Mouse (Mus musculus) small intestine, adult 2 months (tissue): ENCODE results near the gene 1700013F07Rik. TPM values are rescaled to one million over a fixed set of nuclear protein-coding genes. Genes with fewer than 3 reads are reported as not detected.

ENCODE experiments used
- H3K27ac ChIP-seq: fragments of 200-500 bp; 2 replicates; pipeline ENCODE4 v1.5.1; 2012; ENCODE audit warnings: low read depth, low read length, control low read depth, inconsistent platforms; ENCODE audit not compliant: insufficient read depth
- H3K27me3 ChIP-seq: fragments of 200-500 bp; 2 replicates; pipeline ENCODE4 v1.6.1; 2012; ENCODE audit warnings: mild to moderate bottlenecking, moderate library complexity, low read length, inconsistent platforms; ENCODE audit not compliant: control insufficient read depth, insufficient read depth
- H3K36me3 ChIP-seq: fragments of 200-500 bp; 2 replicates; pipeline ENCODE4 v1.6.1; 2012; ENCODE audit warnings: mild to moderate bottlenecking, low read length, control low read depth, inconsistent platforms; ENCODE audit not compliant: control insufficient read depth, insufficient read depth
- H3K4me1 ChIP-seq: fragments of 200-500 bp; 2 replicates; pipeline ENCODE4 v1.6.1; 2012; ENCODE audit warnings: low read length, inconsistent platforms, mixed read lengths; ENCODE audit not compliant: control insufficient read depth, insufficient read depth, insufficient read length
- H3K4me3 ChIP-seq: fragments of 200-500 bp; 2 replicates; pipeline ENCODE4 v1.5.1; 2012; ENCODE audit warnings: low read depth, mild to moderate bottlenecking, control low read depth, inconsistent platforms, low read length, moderate library complexity
- CTCF ChIP-seq: fragments of 200-500 bp; IDR thresholded peaks from 2 replicates; pipeline ENCODE4 v1.5.1; 2012; ENCODE audit warnings: low read depth, mild to moderate bottlenecking, control low read depth, inconsistent platforms, low read length, moderate library complexity, mixed read lengths; ENCODE audit not compliant: insufficient replicate concordance, insufficient read length; ENCODE audit errors: extremely low read depth
- POLR2A ChIP-seq: fragments of 200-500 bp; IDR thresholded peaks from 2 replicates; pipeline ENCODE4 v1.6.1; 2012; ENCODE audit warnings: low read depth, mild to moderate bottlenecking, control low read depth, inconsistent platforms, low read length, moderate library complexity
- WGBS: fragments of 180-500 bp; shearing (Covaris S2); methylation state at CpG from one replicate; pipeline ENCODE4 v1.1.7; 2018; 5-methylcytosine and 5-hydroxymethylcytosine counted together
- polyA plus RNA-seq: library from polyadenylated mRNA; depleted of rRNA; stranded (reverse); fragments of >200 nt; gene quantifications from 2 replicates; pipeline ENCODE4 v1.2.3, GENCODE M21; 2012

Gene 1700013F07Rik
- polyA plus RNA-seq, 1 experiment: not detected

DNA sequence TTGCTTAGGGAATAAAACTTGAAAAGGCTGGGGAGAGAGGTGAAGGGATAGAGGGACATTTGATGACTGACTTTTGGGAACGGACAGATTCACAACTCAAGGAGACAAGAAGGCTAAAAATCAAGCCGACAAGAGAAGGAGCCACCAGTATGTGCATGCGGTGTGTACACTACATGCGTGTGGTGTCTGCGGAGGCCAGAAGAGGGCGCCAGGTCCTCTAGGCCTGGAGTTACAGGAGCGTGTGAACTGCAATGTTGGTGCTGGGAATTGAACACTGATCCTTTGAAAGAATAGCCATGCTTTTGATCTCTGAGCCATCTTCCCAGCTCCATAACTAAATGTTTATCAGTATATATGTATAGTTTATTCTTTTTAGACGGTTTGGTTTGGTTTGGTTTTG lies 5.5 kb upstream of the 1700013F07Rik start:
- Histone ChIP-seq H3K27ac (no peak overlapping the region), H3K27me3 (no peaks in the 10 kb centered on the region), H3K4me1 (peaks cover 10% of the 10 kb centered on the region; the same call in 1 of the 2 replicates), H3K36me3 (no peaks in the 10 kb centered on the region), H3K4me3 (no peak overlapping the region)
- TF ChIP-seq POLR2A (no peak), CTCF (no peak)
- WGBS: 94% methylated on average over 8 of the region's 8 CpGs

DNA sequence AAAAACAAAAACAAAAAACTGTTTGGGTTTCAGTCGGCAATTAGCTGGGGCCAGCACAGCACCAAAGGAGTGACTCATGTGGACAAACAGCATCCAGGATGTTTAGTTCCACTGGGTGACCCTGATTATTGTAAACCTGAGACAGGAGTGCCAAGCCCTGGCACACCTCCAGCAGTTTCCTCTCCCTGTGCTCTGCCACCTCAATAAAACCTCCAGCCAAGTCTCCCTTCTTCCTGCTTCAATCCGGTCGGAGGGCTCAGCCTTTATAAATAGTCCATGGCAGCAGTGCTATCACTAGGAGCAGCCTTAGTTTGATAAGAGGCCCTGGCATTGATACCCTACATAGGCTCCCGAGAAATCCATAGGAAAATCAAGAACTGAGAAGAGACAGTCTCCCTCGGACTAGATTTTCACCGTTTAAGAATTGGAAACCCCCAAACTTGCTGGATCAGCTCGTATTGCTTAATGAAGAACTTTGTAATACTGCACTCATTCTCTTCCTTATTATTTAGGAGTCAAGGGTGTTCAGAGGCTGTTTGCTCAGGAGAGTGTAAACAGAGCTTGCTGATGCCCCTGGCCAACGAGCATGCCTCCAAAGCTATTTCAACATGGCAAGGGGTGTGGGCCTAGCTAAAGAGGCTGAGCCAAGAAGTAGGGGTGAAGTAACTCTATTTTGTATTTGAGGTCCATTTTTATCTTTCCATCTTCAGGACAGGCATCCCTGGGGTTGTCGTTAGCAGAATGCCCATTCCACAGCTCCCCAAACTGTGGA lies 650 bp upstream of the 1700013F07Rik start:
- WGBS: 15% methylated on average over 9 of the region's 9 CpGs
- Histone ChIP-seq H3K27ac (peak overlapping the region; percentile 78), H3K36me3 (no peaks in the 10 kb centered on the region), H3K4me1 (peaks cover 19% of the 10 kb centered on the region), H3K27me3 (no peaks in the 10 kb centered on the region), H3K4me3 (no peak overlapping the region)
- TF ChIP-seq CTCF (no peak), POLR2A (no peak)

DNA sequence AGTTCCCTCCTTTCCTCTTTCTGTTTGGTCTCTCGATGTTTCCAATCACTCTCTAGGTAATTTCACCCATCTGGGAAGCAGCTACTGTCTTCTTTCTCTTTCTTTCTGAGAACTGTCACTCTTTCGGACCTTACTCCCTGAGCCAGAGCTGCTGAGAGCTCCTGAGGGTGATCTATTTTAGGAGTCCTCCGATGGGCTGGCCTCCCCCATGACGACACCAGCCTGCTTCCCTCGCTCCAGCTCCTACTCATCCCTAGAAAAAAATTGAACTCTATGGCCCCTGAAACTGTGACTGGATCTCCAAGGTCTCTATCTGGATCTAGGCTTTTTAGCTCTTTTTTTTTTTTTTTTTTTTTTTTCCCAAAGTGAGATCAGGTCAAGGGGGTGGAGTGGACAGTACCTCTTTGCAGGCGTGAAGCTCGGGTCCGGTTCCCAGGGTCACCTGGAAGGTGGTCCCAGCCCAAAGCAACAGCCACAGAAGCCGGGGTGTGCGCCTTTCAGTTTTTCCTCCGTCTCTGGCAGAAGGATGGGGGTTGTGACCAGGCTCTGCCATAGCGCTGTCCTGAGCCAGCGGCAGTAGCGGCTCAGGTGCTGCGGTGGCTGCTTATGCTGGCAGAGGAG lies 2.1 kb downstream of the 1700013F07Rik start:
- Histone ChIP-seq H3K27ac (no peak overlapping the region), H3K27me3 (no peaks in the 10 kb centered on the region), H3K4me3 (peak overlapping the region; percentile 46), H3K36me3 (no peaks in the 10 kb centered on the region), H3K4me1 (peaks cover 15% of the 10 kb centered on the region)
- TF ChIP-seq POLR2A: no peak
- TF ChIP-seq CTCF: no peak
- 25% methylated on average over 15 of the region's 15 CpGs for WGBS

DNA sequence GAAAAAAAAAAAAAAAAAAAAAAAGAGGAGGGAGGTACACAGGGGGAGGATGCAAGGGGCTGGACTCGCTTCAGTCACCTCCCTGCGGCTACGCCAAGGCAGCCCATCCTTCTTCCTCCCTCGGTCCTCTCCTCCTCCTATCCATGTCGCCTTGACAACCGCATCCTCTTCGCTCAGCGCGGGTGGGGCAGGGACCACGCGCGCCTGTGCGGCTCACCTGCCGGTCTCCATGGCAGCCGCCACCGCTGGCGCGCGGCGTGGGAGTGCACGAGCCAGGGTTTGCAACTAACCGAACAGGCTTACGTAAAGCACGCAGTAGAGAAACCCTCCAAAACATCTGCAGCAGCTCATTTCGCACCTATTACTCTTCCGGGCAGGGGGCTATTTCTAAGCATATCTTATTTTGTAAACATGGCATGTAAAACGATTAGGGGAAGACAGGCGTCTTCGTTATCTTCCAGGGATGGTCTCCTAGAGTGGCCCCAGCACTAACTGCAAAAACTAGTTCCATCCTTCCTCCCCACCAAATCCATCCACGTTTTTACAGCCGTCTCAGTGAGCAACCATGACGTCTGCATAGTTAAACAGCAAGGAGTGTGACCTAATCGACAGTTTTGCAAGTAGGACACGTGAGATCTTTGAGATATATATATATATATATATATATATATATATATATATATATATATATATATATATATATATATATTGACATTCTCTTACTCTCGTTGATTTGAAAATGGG lies 2.7 kb downstream of the 1700013F07Rik start, which contains the start of gene 5330417C22Rik:
Gene 5330417C22Rik, minus strand, starts transcription at position 20 of the 744 bp plus-strand sequence.
- Histone ChIP-seq H3K4me1 (peaks cover 13% of the 10 kb centered on the region), H3K4me3 (peak within 1 kb of the TSS; percentile 46), H3K27ac (no peak within 1 kb of the TSS), H3K36me3 (no peaks in the 10 kb centered on the region), H3K27me3 (no peaks in the 10 kb centered on the region)
- TF ChIP-seq CTCF (no peak), POLR2A (no peak)
- WGBS: under 1% methylated on average over 35 of the region's 35 CpGs

DNA sequence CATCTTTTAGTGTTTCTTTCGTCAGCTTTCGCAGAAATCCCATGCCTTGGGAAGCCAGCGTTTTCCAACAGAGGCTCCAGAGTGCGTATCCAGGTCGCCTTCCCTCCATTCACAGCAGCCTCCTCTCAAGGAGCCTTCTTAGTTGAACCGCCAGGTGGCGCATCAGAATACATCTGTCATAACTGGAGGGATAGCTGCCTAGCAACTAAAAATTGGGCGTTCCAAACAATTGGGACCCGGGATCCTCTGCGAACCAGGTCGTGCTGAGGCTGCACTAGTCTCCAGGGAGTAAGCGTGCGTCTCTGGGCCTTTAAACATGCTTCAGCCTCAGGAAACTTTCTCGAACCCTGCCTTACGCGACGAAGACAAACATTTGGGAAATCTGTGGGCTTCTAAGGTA lies 3.4 kb downstream of the 1700013F07Rik start:
- Histone ChIP-seq H3K27ac (no peak overlapping the region), H3K36me3 (no peaks in the 10 kb centered on the region), H3K4me3 (no peak overlapping the region), H3K4me1 (peaks cover 13% of the 10 kb centered on the region), H3K27me3 (no peaks in the 10 kb centered on the region)
- 5% methylated on average over 17 of the region's 17 CpGs for WGBS
- TF ChIP-seq CTCF: peak; percentile 85
- TF ChIP-seq POLR2A: no peak; the same call in 1 of the 2 replicates

DNA sequence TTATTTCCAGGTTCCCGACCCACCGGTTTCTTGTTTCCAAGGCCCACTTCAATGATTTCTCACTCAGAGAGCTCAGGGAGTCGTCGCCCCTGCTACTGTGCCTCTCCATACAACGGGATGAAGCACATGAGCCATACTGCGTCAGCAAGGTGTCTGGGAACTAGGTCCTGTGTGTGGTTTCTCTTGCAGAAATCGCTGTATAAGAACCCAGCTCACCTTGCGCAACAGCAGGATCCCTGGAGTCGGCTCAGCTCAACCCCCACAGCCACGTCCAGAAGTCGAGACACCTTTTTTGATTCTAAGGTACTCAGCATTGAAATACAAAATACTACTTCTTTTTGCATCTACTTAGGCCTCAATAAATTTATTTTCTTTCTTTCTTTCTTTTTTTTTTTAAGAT lies 8.3 kb downstream of the 1700013F07Rik start:
- peaks cover 2% of the 10 kb centered on the region; the same call in 1 of the 2 replicates for H3K4me1 ChIP-seq
- no peaks in the 10 kb centered on the region for H3K36me3 ChIP-seq
- H3K27me3 ChIP-seq: no peaks in the 10 kb centered on the region
- no peak for TF ChIP-seq CTCF
- no peak for TF ChIP-seq POLR2A
- 80% methylated on average over 11 of the region's 11 CpGs for WGBS
- no peak overlapping the region for H3K27ac ChIP-seq
- H3K4me3 ChIP-seq: no peak overlapping the region

DNA sequence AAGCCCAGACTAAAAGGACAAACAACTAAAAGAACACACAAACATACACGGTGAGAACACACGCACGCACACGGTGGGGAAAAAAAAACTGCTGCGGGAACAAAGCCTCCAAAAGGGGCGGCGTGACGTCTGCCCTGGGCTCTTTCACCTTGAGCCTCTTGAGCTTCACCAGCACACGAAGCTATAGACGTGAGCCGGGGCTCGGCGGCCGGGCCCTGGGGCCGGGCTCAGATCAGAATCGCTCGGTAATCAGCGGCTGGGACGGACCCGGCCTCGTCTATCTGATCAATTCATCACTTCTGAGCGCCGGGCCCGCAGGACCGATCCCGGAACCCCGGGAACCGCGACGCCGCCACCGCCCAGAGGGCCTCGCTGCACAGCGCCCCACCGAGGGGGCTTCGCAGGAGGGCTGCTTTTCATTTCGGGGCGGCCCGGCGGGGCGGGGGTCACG lies 20.2 kb downstream of the 1700013F07Rik start:
- Histone ChIP-seq H3K36me3 (peaks cover 21% of the 10 kb centered on the region), H3K4me1 (no peaks in the 10 kb centered on the region), H3K27me3 (no peaks in the 10 kb centered on the region), H3K27ac (peak overlapping the region; percentile 41), H3K4me3 (peak overlapping the region; percentile 94)
- WGBS: under 1% methylated on average over 42 of the region's 42 CpGs
- TF ChIP-seq POLR2A (no peak), CTCF (no peak)
